Mouse (Mus musculus): ENCODE measurements at regions not wholly inside any gene's neighbourhood (a gene's known extent, or its start where the extent isn't known, plus 50 kb on each side); places are given as distances from the start of the nearest gene placed in this dataset.

GRCm38 (mm10) chr19:15617233-15617915 is 329.8 kb downstream of the Psat1 start:
- no peak for DNase-seq

GRCm38 (mm10) chr19:15614648-15615561 is 332.2 kb downstream of the Psat1 start:
- no peak for DNase-seq

GRCm38 (mm10) chr19:15611137-15611758 is 335.9 kb downstream of the Psat1 start:
- no peak for DNase-seq

GRCm38 (mm10) chr19:15606440-15606839 is 340.7 kb downstream of the Psat1 start:
- no peak for DNase-seq

GRCm38 (mm10) chr19:15592821-15593220 is 354.3 kb downstream of the Psat1 start:
- no peak for DNase-seq

- DNase-seq: no peak
These were observed 363.1 kb downstream of the Psat1 start for GRCm38 (mm10) chr19:15583782-15584693.

GRCm38 (mm10) chr19:15583106-15583781 is 363.9 kb downstream of the Psat1 start:
- DNase-seq: no peak

GRCm38 (mm10) chr19:15571204-15571603 is 375.9 kb downstream of the Psat1 start:
- DNase-seq: no peak

- DNase-seq: no peak
These were observed 385.6 kb downstream of the Psat1 start for GRCm38 (mm10) chr19:15561511-15561910.

GRCm38 (mm10) chr19:15553953-15554352 is 393.2 kb downstream of the Psat1 start:
- no peak for DNase-seq

- DNase-seq: no peak
These were observed 429.3 kb downstream of the Psat1 start for GRCm38 (mm10) chr19:15517853-15518252.

- no peak for DNase-seq
These were observed 430.4 kb downstream of the Psat1 start for GRCm38 (mm10) chr19:15516566-15517305.

- DNase-seq: no peak
These were observed 433.9 kb downstream of the Psat1 start for GRCm38 (mm10) chr19:15513197-15513596.

GRCm38 (mm10) chr19:15510395-15510794 is 436.7 kb downstream of the Psat1 start:
- no peak for DNase-seq

- DNase-seq: no peak
These were observed 444.2 kb downstream of the Psat1 start for GRCm38 (mm10) chr19:15502985-15503354.

- DNase-seq: no peak
These were observed 444.7 kb downstream of the Psat1 start for GRCm38 (mm10) chr19:15502315-15502984.

- DNase-seq: no peak
These were observed 451.6 kb downstream of the Psat1 start for GRCm38 (mm10) chr19:15495532-15495931.

- DNase-seq: no peak
These were observed 459.6 kb downstream of the Psat1 start for GRCm38 (mm10) chr19:15487576-15487975.

GRCm38 (mm10) chr19:15481605-15482004 is 465.5 kb downstream of the Psat1 start:
- no peak for DNase-seq

GRCm38 (mm10) chr19:15469541-15469940 is 477.6 kb downstream of the Psat1 start:
- DNase-seq: no peak

- no peak for DNase-seq
These were observed 480.4 kb downstream of the Psat1 start for GRCm38 (mm10) chr19:15466713-15467112.

Data from thymus, adult 18-20 months (tissue).